Mouse (Mus musculus): ENCODE measurements at regions not wholly inside any gene's neighbourhood (a gene's known extent, or its start where the extent isn't known, plus 50 kb on each side); places are given as distances from the start of the nearest gene placed in this dataset.
"Not testable (repeated sequence)": the region's sequence is repeated elsewhere in the genome, so short reads cannot be mapped to it uniquely, and the experiment has no call there.

DNA sequence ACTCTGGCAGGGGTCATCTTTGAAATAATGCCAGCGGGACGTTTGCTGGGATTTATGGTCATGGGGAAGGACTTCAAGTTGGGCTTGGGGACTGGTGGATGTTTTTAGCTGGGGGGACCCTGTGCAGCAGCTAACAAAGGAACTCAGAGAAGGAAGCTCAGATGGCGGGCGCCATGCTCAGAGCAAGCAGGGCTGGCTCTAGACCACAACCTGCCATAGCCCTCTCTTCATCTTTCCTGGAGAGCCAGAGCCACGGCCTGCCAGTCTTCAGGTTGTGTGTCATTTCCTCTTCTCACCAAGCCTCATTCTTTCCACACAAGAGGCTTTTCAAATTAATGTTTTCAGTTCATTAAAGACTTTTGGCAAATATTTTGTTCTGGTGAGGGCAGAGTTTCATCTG lies 219.9 kb downstream of the Bcl11a start:
- no peak for DNase-seq

- no peak for DNase-seq
These were observed 222.5 kb downstream of the Bcl11a start for GRCm38 (mm10) chr11:24300351-24300750.

- DNase-seq: no peak
These were observed 223.3 kb downstream of the Bcl11a start for GRCm38 (mm10) chr11:24301201-24301600.

DNA sequence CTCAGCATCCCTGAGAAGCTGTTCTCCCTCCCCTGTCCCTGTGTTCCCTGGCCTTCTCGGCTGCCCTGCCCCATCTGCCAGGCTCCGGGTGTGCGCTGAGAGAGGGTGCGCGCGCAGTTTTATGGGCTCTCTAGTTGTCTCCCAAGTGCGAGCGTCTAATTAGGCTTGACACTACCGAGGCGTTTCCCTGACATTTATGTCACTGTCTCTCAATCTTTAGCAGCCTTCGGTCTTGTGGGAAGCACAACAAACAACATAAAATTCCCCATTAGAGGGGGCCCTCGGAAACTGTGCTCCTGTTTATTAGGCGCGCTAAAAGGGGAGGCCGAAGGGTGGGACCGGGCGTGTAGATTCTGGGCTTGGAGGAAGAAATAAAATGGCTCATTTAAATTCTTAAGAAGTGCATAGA lies 227.3 kb downstream of the Bcl11a start:
- DNase-seq: no peak

DNA sequence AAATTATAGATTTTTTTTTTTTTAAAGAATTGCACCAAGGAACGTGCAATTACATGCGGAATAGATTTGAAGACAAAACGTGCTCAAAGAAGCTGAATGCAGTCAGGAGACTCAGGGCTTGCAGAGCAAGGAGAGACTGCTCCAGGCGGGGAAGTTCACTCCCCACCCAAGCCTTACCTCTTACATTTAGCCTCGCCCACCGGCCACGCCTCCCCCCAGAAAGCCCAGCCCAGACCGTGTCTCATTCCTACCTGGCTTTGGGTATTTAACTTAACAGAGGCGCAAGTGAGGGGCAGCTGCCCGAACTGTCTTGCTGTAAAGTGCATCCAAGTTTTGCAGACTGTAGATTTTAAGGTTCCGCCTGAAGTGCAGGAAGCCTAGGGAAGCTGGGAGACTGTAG lies 227.8 kb downstream of the Bcl11a start:
- DNase-seq: no peak

DNA sequence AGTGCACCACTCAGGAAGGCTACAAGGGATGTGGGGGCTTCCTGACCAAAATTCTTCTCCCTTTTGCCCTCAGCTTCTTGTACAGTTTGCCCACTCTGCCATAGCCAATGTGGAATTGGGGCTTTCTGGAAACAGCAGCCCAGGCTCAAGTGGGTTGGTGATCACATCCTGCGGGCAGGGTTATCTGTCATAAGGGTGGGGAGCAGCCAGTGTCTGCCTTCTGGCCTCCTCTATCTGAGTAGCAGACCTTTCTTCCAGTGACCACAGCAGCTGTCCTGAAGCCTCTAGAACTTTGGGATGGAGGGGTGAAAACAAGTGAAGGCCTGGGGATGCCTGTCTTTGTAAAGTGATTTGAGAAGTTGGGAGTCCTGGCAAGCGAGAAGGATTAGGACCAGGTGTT lies 228.2 kb downstream of the Bcl11a start:
- no peak for DNase-seq

DNA sequence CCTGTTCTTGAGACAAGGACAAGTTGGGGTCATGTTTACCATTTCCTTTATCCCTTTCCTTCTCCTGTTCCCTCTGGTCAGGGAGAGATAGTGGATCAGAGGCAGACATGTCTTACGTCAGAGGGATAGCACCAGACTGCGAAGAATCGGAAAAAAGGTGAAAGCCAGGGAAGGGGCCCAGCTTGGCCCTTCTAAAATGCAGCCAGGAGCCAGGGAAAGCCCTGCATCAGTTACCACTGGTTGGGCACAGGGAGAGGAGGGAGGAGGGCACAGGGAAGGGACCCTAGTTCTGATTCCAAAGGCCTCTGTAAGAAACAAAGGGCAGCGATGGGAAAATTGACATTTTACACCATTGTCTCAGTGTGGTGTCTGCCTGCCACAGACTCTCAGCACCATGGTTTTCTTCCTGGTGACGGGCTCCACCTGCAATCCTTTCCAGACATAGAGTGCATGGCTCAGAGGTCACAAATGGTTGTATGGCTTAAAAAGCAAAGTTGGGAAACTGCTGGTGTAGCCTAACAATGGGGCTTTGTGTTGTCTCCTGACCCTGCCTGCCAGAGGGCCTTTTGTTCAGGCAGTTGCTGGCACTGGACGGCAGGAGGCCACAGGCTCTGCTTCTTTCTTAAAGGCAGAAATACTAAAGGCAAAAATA lies 229.9 kb downstream of the Bcl11a start:
- no peak for DNase-seq

DNA sequence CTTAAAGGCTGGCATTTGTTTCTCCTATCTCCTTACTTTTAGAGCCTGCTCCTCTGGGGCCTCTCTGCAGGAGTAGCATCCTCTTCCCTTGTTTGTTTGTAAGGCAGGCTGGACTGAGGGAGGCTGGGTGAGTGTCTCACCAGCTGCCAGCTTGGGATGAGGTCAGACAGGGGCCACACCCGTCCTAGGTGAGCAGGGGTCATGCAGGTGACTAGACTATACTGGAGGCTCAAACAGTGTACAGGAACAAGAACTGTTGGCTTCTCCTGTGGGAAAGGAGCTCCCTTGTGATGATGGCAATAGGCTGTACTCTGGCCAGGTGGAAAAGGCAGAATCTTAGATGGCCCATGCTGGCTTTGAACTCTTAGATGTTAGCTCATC lies 230.4 kb downstream of the Bcl11a start:
- no peak for DNase-seq

- no peak for DNase-seq
These were observed 236.2 kb downstream of the Bcl11a start for GRCm38 (mm10) chr11:24314046-24314445.

DNA sequence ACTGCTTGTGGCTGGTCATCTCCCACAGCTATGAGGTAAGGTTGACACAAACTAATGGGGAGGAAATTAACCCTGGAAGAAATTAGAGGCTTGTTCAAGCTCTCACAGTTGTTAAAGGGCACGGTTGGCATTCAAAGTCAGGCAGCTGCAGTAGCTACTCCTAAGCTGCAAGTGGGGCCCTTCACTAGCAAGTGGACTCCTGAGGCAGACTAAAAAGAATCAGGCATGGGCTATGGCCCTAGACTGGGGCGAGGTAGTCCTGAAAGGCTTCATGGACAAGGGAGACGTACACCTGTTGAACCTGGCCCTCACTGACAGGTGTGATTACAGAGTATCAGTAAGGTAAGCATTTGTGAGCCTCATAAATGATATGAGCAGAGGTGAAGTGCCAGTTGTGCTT lies 237.7 kb downstream of the Bcl11a start:
- DNase-seq: no peak

- DNase-seq: peak; percentile 37
These were observed 238.3 kb downstream of the Bcl11a start for GRCm38 (mm10) chr11:24316198-24316597.

GRCm38 (mm10) chr11:24317989-24318735 lies 240.3 kb downstream of the Bcl11a start:
- DNase-seq: no peak

DNA sequence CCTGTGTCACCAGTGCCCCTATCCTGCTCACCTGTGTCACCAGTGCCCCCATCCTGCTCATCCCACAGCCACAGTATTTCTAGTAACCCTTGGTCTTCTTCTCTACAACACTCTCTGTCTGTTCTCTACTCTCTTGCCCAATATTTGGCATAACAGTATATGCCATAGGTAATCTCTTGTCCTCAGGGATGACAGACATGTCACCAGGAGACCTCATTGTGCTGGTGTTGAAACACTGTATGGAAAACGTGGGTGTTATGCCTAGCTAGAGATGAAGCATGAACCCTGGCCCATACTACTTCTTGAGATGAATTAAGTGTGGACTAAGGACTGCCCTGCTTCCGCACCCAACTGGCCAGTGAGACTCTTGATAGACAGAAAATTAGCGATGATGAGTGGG lies 241.4 kb downstream of the Bcl11a start:
- no peak for DNase-seq

DNA sequence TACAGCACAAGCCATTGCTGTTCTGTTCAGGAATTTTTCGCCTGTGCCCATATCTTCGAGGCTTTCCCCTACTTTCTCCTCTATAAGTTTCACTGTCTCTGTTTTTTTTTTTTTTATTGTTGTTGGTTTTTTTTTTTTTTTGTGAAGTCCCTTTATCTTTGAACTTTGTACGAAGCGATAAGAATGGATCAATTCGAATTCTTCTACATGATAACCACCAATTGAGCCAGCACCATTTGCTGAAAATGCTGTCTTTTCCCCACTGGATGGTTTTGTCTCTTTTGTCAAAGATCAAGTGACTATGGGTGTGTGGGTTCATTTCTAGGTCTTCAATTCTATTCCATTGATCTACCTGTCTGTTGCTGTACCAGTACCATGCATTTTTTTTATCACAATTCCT lies 244.6 kb downstream of the Bcl11a start:
- not testable (repeated sequence) for DNase-seq

- DNase-seq: no peak
These were observed 250.6 kb downstream of the Bcl11a start for GRCm38 (mm10) chr11:24328481-24328880.

DNA sequence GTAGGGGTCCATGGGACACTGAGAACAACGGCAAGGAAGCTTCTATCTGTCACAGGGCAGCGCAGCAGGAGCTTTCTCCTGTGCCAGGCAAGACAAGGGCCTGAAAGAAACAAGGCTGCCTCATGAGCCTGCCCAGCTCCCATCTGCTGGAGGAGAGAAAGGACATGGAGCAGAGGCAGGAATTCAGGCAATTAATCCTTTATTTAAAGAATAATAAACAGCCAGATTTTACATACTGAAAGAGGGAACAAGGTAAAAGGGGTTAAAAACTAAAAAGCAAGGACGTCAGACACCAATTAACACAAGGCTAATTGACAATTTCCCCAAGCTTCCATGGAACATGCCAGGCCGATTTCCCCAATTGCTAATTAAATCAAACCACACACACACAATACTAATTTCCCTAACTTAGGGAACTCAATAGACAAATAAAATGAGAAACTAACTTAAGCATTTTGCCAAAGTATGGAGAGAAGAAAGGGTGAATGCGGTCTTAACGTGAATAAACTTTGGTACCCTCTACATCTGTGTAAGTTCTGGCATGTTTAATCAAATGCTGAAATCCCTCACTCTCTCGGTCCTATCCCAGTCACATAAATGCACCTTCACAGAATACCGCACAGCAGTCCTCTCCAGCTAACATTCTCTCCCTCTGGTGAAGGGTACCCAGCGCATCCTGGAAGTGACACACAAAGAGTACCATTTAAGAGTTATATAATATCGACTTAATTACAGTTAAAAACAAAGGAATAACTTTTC lies 252.7 kb downstream of the Bcl11a start:
- DNase-seq: no peak

DNA sequence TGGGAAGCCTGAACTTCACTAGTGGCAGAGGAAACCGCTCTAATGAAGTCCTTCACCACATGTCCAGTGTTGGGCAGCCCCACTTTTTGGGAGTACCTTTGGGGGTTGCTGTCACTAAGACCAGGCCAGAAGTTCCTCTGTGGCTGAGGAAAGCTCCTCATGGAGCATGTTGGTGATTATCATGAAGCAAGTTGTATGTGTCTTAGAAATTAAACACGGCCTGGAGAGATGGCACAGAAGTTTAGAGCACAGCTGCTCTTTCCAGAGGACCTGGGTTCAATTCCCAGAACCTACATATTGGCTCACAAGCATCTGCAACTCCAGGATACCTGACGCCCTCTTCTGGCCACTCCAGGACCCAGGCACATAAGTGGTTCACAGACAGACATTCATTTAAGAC lies 254.4 kb downstream of the Bcl11a start:
- DNase-seq: no peak

DNA sequence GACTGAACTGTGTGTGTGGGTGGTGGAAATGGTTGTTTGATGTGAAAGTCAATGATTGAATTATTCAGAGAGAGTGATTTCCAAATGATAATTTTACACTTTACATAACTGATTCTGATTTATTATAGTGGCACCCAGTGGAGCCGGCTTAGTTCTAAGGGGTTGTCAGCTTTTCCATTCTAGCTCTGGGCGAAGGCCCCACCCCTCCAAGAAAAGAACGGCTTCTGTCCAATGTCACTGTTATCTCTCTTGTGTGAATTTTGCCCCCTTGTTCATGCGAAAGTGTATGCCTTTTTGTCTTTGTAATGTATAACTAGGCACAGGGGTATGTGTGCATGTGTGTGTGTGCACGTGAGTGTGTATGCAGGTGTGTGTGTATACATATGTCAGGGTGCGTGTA lies 255.3 kb downstream of the Bcl11a start:
- no peak for DNase-seq

GRCm38 (mm10) chr11:24335256-24335655 lies 257.4 kb downstream of the Bcl11a start:
- no peak for DNase-seq

GRCm38 (mm10) chr11:24338111-24338510 lies 260.3 kb downstream of the Bcl11a start:
- no peak for DNase-seq

DNA sequence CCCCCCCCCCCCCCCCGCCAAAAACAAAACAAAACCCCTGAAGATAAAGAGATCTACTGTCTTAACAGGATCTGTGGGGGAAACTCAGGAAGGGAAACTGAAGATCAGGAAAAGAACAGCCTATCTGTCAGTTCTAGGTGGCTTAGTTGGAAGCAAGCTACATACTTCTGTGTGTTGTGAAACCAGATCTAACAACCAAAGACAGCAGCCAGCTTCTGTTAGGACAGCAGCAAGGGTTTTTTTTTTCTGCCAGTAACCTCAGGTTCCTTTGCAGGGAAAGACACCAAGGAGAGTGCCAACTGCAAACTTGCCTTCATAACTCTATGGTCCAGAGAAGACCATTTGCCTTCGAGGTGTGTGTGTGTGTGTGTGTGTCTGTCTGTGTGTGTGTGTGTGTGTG lies 261.2 kb downstream of the Bcl11a start:
- no peak for DNase-seq

DNA sequence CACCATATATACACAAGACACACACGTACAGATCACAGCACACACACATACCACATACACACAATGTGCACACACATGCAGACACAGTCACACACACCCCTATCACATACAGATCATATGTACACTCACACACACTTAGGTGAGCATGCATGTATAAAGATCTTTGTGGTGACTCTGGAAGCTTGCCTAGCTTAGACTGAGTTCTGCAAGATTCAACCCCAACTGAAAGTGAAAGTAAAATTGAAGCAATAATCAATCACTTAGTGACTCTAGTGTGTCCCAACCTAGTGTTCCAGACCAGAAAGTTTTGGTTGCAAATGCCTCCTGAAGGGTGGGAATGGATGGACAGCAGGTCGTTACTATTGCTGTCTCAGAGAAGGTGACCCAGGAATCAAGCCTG lies 262.8 kb downstream of the Bcl11a start:
- no peak for DNase-seq

DNA sequence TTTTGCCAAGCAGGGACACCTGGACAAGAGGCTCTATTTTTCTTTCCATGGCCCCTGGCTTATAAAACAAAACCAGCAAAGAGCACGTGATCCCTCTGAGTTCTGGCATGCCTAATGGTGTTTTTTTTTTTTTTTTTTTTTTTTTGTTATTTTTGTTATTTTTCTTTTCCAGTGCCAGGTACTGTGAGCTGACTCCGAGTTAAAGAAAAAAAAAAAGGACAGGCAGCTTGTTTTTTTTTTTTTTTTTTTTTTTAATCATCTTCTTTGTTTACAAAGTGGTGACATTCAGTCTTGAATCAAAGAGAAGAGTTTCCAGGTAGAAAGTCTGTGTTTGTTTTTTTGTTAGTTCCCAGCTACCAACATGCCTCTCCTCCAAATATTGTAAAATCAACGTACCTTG lies 263.8 kb downstream of the Bcl11a start:
- no peak for DNase-seq

- DNase-seq: no peak
These were observed 264.3 kb downstream of the Bcl11a start for GRCm38 (mm10) chr11:24342176-24342575.
